Mouse (Mus musculus): Measurements from ENCODE around the gene Il12a. TPM values are rescaled to one million over a fixed set of nuclear protein-coding genes. Genes with fewer than 3 reads are reported as not detected.

The Il12a gene
- polyA plus RNA-seq, 1 experiment, result 3.4 TPM

DNA sequence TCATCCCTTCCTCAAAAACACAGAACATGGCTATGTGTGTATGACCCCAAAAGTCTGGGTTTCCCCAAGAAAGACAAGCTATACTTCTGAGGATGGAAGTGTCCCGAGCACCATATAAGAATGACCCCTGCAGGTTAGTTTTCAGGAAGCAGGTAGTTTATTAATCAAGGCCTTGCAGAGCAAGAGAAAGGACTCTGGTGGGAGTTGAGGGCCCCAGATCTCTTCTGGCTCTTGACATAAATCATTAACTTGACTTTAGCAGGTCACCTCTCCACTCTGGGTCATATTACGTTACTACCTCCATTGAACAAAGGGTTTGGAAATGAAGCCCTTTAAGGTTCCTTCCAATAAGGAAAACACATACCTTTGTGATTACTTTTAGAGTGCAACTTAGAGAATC lies 15.7 kb upstream of the Il12a start:
- Histone ChIP-seq H3K79me2 (ENCODE audit: control insufficient read depth, insufficient read depth) (no peaks in the 10 kb centered on the region), H3K4me3 (no peak overlapping the region), H3ac (ENCODE audit: control insufficient read depth, insufficient read length) (no peak overlapping the region), H3K27me3 (ENCODE audit: control insufficient read depth, insufficient read depth, insufficient read length) (no peaks in the 10 kb centered on the region), H3K36me3 (ENCODE audit: control insufficient read depth, insufficient read depth) (no peaks in the 10 kb centered on the region), H3K4me2 (ENCODE audit: low read depth) (no peak overlapping the region)
- TF ChIP-seq MYOD1 (IDR thresholded peaks at IDR 0.05; ENCODE audit: control insufficient read depth in 1 of 3, insufficient read length in 2 of 3, low read depth in 2 of 3), result no peak
- TF ChIP-seq USF1 (IDR thresholded peaks at IDR 0.05; ENCODE audit: low read depth), result no peak

DNA sequence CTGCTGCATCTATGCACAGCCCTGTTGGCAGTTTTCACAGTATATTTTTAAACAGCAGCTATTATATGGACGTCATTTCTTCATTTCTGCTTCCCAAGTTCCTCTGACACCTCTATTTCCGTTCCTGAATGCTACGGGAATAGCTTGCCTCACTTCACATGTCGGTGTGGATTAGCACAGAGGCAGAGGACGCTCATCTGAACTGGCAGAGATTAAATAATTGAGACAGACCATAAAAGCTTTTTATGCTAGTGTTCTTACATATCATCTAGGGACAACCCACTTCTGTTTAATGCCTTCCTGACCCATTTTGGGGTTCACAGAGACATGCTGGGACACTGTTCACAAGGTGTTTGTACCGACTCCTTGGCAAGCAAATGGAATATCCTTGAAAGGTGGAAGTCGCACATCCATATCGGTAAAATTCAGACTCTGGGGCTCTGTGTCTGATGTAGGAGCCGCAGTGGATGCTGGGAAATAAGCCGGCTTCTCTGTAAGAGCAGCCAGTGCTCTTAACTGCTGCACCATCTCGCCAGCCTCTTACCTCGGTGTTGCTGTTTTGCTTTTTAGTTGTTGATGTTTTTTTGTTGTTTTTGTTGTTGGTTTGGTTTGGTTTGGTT lies 15.1 kb upstream of the Il12a start:
- TF ChIP-seq POLR2AphosphoS2 (IDR thresholded peaks at IDR 0.05; ENCODE audit: insufficient read length, low read depth) (no peak), USF1 (IDR thresholded peaks at IDR 0.05; ENCODE audit: low read depth) (no peak), CEBPB (IDR thresholded peaks at IDR 0.05; ENCODE audit: insufficient read depth, poor library complexity, severe bottlenecking) (no peak), TCF3 (IDR thresholded peaks at IDR 0.05; ENCODE audit: insufficient read length, low read depth) (no peak), REST (IDR thresholded peaks at IDR 0.05; ENCODE audit: insufficient read depth, insufficient read length) (no peak), POLR2A (IDR thresholded peaks at IDR 0.05; ENCODE audit: insufficient read length, low read depth) (no peak)
- Histone ChIP-seq H3K4me2 (ENCODE audit: low read depth) (no peak overlapping the region), H3ac (ENCODE audit: control insufficient read depth, insufficient read length) (no peak overlapping the region), H3K4me3 (no peak overlapping the region), H3K36me3 (ENCODE audit: control insufficient read depth, insufficient read depth) (no peaks in the 10 kb centered on the region), H3K27me3 (ENCODE audit: control insufficient read depth, insufficient read depth, insufficient read length) (no peaks in the 10 kb centered on the region), H3K79me2 (ENCODE audit: control insufficient read depth, insufficient read depth) (no peaks in the 10 kb centered on the region)

DNA sequence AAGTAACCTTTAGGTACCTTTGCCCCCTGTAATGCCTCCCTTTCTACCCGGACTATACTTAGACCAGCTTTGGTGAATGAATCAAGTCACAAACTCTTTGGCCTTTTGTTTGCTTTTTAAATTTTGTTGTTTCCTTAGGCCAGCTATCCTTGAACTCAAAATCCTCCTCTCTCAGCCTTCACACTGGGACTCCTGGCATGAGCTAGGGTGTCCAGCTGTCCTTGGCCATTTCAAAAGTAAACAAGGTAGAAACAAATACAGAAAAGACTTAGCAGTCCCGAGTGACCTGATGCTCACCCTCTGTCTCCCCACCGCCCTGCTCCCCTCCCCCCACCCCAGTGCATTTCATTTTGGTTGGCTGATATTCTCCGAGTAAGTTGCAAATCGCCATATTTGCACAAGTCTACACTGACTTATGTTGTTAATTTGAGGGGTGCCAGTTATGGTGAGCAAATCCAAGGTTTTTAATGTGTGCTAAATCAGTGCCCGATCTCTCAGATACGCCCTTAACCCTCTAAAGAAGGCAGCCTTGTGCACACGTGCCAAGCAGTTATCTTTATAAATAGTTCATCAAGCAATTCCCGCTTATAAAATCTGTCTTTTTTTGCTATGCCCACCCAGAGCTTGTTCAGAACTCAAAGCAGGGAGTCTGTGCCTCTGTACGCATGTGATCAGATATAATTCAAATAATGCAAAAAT lies 14.3 kb upstream of the Il12a start:
- Histone ChIP-seq H3K27me3 (ENCODE audit: control insufficient read depth, insufficient read depth, insufficient read length) (no peaks in the 10 kb centered on the region), H3K4me2 (ENCODE audit: low read depth) (peak overlapping the region; percentile 73), H3ac (ENCODE audit: control insufficient read depth, insufficient read length) (no peak overlapping the region), H3K79me2 (ENCODE audit: control insufficient read depth, insufficient read depth) (no peaks in the 10 kb centered on the region), H3K4me3 (peak overlapping the region; percentile 21), H3K36me3 (ENCODE audit: control insufficient read depth, insufficient read depth) (no peaks in the 10 kb centered on the region)
- no peak for TF ChIP-seq POLR2AphosphoS2 (IDR thresholded peaks at IDR 0.05; ENCODE audit: insufficient read length, low read depth)
- no peak for TF ChIP-seq POLR2A (IDR thresholded peaks at IDR 0.05; ENCODE audit: insufficient read length, low read depth)
- no peak for TF ChIP-seq SRF (IDR thresholded peaks at IDR 0.05; ENCODE audit: control insufficient read depth, insufficient read length, low read depth)
- TF ChIP-seq MYOG (IDR thresholded peaks at IDR 0.05; ENCODE audit: control insufficient read depth in 1 of 3, insufficient read depth in 1 of 3, insufficient read length in 2 of 3, low read depth in 2 of 3), result no peak
- TF ChIP-seq REST (IDR thresholded peaks at IDR 0.05; ENCODE audit: insufficient read depth, insufficient read length), result no peak
- no peak for TF ChIP-seq CEBPB (IDR thresholded peaks at IDR 0.05; ENCODE audit: insufficient read depth, poor library complexity, severe bottlenecking)
- no peak for TF ChIP-seq MYOD1 (IDR thresholded peaks at IDR 0.05; ENCODE audit: control insufficient read depth in 1 of 3, insufficient read length in 2 of 3, low read depth in 2 of 3)
- TF ChIP-seq TCF3 (IDR thresholded peaks at IDR 0.05; ENCODE audit: insufficient read length, low read depth), result no peak
- no peak for TF ChIP-seq E2F4 (IDR thresholded peaks at IDR 0.05; ENCODE audit: insufficient read depth)
- no peak for TF ChIP-seq TCF12 (IDR thresholded peaks at IDR 0.05; ENCODE audit: insufficient read depth, poor library complexity, severe bottlenecking)
- TF ChIP-seq MAX (IDR thresholded peaks at IDR 0.05; ENCODE audit: low read depth), result no peak
- no peak for TF ChIP-seq USF1 (IDR thresholded peaks at IDR 0.05; ENCODE audit: low read depth)

DNA sequence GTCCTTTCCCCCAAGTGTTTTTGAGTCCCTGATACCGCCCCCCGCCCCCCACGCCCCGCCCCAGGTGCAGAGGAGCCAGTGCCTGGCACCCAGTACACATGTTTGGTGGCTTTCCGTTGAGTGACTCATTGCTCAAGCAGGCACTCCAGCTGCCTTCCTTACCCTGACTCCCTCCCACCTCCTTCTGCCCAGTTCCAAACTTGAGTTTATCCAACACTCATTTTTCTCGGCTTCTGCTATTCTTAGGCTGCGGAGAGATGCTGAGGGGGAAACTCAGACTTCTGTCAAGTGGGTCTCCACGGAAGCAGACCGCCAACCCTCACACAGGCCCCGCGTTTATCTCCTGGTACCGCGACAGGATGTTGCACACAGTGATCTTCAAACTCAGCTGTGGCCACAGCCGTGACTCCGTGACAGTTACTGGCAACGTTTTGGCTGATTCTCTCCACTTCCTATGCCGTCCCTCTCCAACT lies 13.6 kb upstream of the Il12a start:
- no peaks in the 10 kb centered on the region for H3K27me3 ChIP-seq (ENCODE audit: control insufficient read depth, insufficient read depth, insufficient read length)
- no peaks in the 10 kb centered on the region for H3K36me3 ChIP-seq (ENCODE audit: control insufficient read depth, insufficient read depth)
- peak overlapping the region; percentile 87 for H3K4me2 ChIP-seq (ENCODE audit: low read depth)
- peak; percentile 84 for TF ChIP-seq TCF3 (IDR thresholded peaks at IDR 0.05; ENCODE audit: insufficient read length, low read depth)
- TF ChIP-seq USF1 (IDR thresholded peaks at IDR 0.05; ENCODE audit: low read depth), result no peak
- peak; percentile 57 for TF ChIP-seq POLR2A (IDR thresholded peaks at IDR 0.05; ENCODE audit: insufficient read length, low read depth)
- TF ChIP-seq MYOD1 (IDR thresholded peaks at IDR 0.05; ENCODE audit: control insufficient read depth in 1 of 3, insufficient read length in 2 of 3, low read depth in 2 of 3), result peak; percentile 34 to 92 (median 89)
- TF ChIP-seq MYOG (IDR thresholded peaks at IDR 0.05; ENCODE audit: control insufficient read depth in 1 of 3, insufficient read depth in 1 of 3, insufficient read length in 2 of 3, low read depth in 2 of 3), result peak; percentile 76 to 80 (median 80)
- peak; percentile 75 for TF ChIP-seq TCF12 (IDR thresholded peaks at IDR 0.05; ENCODE audit: insufficient read depth, poor library complexity, severe bottlenecking)
- H3K4me3 ChIP-seq, result peak overlapping the region; percentile 21
- no peak overlapping the region for H3ac ChIP-seq (ENCODE audit: control insufficient read depth, insufficient read length)
- H3K79me2 ChIP-seq (ENCODE audit: control insufficient read depth, insufficient read depth), result no peaks in the 10 kb centered on the region

DNA sequence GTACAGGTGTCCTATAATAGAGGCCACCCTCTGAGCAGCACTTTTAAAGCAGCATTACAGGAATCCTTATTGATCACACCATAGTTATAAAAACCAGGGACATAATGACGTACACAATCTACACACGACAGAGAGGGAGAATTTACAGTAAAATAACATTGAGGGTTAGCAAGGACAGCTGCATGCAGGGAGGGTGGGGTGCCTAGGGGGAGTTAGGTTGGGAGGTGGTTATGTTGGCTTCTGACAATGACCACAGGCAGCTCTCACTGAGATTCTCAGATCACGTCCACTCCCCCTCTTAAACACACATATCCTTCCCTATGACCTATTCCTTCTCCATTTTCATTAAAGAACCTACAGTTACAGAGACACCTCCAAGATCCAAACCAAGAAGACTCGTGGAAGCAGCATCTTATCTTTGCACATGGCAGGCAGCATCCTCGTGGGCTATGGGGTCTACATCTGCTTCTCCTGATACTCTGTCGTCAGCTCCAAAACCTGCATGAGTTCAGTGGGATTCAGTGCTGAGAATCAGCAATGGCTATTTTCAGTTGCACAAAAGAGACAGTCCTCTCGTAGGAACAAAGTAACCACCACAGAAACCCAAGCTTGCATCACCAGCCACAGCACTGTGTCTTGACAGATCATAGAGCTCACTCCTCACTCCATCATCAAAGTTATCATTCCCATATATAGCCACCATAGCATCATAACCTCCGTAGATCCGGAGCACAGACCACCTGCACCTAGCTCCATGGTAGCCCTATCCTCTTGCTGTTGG lies 11.4 kb upstream of the Il12a start:
- Histone ChIP-seq H3K79me2 (ENCODE audit: control insufficient read depth, insufficient read depth) (no peaks in the 10 kb centered on the region), H3K36me3 (ENCODE audit: control insufficient read depth, insufficient read depth) (no peaks in the 10 kb centered on the region), H3K4me2 (ENCODE audit: low read depth) (peak overlapping the region; percentile 87), H3ac (ENCODE audit: control insufficient read depth, insufficient read length) (no peak overlapping the region), H3K27me3 (ENCODE audit: control insufficient read depth, insufficient read depth, insufficient read length) (no peaks in the 10 kb centered on the region), H3K4me3 (no peak overlapping the region)
- TF ChIP-seq MYOD1 (IDR thresholded peaks at IDR 0.05; ENCODE audit: control insufficient read depth in 1 of 3, insufficient read length in 2 of 3, low read depth in 2 of 3), result peak in 2 of 3 experiments; percentile 66 to 88
- TF ChIP-seq POLR2AphosphoS2 (IDR thresholded peaks at IDR 0.05; ENCODE audit: insufficient read length, low read depth), result no peak
- peak; percentile 49 for TF ChIP-seq SRF (IDR thresholded peaks at IDR 0.05; ENCODE audit: control insufficient read depth, insufficient read length, low read depth)
- no peak for TF ChIP-seq MAX (IDR thresholded peaks at IDR 0.05; ENCODE audit: low read depth)
- no peak for TF ChIP-seq REST (IDR thresholded peaks at IDR 0.05; ENCODE audit: insufficient read depth, insufficient read length)
- peak; percentile 43 for TF ChIP-seq TCF3 (IDR thresholded peaks at IDR 0.05; ENCODE audit: insufficient read length, low read depth)
- TF ChIP-seq USF1 (IDR thresholded peaks at IDR 0.05; ENCODE audit: low read depth), result no peak
- TF ChIP-seq E2F4 (IDR thresholded peaks at IDR 0.05; ENCODE audit: insufficient read depth), result no peak
- TF ChIP-seq MYOG (IDR thresholded peaks at IDR 0.05; ENCODE audit: control insufficient read depth in 1 of 3, insufficient read depth in 1 of 3, insufficient read length in 2 of 3, low read depth in 2 of 3), result peak in 1 of 3 experiments; percentile 72
- TF ChIP-seq CEBPB (IDR thresholded peaks at IDR 0.05; ENCODE audit: insufficient read depth, poor library complexity, severe bottlenecking), result no peak
- TF ChIP-seq POLR2A (IDR thresholded peaks at IDR 0.05; ENCODE audit: insufficient read length, low read depth), result no peak
- peak; percentile 60 for TF ChIP-seq TCF12 (IDR thresholded peaks at IDR 0.05; ENCODE audit: insufficient read depth, poor library complexity, severe bottlenecking)
